Mouse (Mus musculus): ENCODE data around the gene Hoxb2.

Gene Hoxb2

DNA sequence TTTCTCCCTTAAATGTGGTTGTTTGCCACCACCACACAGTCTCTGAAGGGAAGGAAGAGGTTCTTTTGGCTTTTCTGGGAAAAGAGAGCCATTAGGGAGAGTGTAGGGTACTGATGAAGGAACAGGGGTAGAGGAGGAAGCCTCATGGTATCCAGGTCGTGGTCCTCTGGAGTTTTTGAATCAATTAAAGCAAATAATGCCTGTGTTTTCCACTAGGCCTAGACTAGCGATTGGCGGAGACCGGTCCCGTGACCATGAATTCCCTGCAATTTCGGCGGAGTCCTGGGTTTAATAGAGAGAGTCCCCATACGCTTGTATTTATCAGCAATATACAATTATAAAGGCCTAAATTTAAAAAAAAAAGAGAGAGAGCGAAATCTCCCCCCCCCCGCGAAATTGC lies 987 bp downstream of the Hoxb2 start:
- DNase-seq (ENCODE audit: low read depth, low spot score), result no peak

DNA sequence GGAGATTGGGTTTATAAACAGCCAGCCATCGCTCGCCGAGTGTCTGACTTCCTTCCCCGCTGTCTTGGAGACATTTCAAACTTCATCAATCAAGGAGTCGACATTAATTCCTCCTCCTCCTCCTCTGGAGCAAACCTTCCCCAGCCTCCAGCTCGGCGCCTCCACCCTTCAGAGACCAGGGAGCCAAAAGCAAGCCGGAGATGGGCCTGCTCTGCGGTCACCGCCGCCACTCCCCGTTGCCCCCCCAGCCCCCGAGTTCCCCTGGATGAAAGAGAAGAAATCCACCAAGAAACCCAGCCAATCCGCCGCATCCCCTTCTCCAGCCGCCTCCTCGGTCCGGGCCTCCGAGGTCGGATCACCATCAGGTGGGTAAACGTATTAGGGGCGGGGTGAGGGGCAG lies 1.5 kb downstream of the Hoxb2 start:
- no peak for DNase-seq (ENCODE audit: low read depth, low spot score)

DNA sequence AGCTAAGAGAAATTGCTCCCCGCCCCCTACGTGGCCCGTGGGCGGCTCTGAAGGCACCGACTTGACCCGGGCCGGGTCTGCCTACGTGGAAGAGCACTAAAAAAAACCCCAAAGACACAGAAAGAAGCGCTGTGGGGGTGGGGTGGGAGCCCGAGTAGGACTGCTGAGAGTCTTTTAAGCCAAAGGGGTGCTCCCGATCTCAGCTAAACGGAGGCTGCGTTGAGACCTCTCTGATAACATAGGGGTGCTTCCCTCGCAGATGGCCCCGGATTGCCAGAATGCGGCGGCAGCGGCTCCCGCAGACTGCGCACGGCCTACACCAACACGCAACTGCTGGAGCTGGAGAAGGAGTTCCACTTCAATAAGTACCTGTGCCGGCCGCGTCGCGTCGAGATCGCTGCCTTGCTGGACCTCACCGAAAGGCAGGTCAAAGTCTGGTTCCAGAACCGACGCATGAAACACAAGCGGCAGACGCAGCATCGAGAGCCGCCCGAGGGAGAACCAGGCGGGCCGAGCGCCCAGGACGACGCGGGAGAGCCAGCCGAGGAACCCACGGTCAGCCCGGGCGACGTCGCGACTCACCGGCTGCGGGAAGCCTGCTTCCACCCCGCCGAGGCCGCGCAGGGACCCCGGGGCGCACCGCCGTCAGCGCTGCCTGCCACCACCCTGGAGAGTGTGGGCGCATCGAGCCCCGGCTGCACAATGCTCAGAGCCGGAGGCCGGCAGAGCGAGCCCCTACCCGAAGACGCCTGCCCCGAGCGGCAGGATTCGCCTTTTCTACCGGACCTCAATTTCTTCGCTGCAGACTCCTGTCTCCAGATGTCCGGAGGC lies 2.6 kb downstream of the Hoxb2 start:
- no peak for DNase-seq (ENCODE audit: low read depth, low spot score)

DNA sequence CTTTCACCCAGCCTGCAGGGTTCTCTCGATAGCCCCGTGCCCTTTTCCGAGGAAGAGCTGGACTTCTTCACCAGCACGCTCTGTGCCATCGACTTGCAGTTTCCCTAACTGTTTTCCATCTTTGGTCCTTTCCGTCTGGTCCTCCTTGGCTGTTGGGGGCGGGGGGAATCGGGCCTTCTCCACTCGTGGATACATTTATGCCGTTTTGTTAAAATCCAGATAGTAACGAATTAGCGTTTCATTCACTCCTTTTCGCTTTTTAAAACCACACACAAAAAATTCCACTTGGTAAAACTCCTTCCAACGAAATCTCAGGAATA lies 3.2 kb downstream of the Hoxb2 start:
- no peak for DNase-seq (ENCODE audit: low read depth, low spot score)

DNA sequence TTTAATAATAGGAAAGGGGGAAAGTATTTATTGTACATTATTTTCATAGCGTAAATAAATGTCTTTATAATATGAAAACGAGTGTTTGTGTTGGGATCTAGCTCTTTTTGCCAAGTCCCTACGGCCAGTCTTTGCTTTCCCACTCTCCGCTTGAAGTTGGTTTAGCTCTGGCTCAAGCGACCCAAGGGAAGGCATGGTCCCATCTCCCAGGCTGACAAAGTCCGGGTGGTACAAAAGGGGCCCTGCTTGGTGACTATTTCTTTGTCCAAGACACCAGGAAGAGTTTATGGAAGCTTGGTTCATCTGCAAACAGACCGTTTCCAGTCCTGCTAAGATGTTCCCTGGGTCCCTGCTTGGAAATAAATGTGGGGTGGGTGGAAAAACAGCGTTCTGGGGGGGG lies 3.6 kb downstream of the Hoxb2 start:
- no peak for DNase-seq (ENCODE audit: low read depth, low spot score)

DNA sequence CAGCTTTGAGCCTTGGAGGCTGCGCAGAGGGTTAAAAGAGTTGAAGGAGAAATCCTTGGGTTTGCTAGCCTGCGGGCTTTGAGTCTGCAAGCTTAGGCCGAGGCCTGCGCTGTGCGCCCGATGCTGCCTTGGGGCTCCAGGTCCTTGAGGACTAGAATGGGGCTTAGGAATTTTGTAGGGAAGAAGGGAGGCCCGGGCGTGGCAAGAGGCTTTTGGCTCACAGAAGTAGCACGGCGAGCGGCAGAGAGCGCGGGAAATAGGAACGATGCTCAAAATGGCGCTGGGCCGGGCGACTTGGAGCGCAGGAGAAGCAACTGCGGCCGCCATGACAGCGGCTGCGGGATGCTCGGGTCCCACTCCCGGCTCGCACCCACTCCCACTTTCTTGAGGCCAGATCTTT lies 4.1 kb downstream of the Hoxb2 start:
- no peak for DNase-seq (ENCODE audit: low read depth, low spot score)

DNA sequence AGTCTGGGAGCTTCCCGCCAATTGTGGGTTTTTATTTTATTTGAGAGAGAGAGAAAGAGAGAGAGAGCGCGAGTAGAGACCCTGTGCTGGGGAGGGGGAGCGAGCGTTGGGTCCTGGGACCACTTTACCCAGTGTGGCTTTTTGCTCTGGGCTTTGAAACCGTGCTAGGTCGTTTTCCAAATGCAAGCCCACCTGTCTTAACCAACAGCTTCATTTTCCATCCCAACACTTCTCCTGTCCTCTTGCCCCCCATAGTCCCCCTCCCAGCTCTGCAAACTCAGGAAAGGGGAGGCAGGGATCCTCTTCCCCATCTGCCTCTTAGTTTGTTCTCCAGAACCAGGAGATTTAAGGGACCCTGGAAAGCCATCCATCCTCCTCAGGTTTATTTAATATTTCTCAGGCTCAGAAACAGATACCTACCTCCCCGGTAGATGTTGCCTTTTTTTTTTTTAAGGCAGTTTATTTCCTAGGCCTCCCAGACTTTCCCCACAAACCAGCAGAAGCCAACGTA lies 4.5 kb downstream of the Hoxb2 start:
- DNase-seq (ENCODE audit: low read depth, low spot score), result no peak

DNA sequence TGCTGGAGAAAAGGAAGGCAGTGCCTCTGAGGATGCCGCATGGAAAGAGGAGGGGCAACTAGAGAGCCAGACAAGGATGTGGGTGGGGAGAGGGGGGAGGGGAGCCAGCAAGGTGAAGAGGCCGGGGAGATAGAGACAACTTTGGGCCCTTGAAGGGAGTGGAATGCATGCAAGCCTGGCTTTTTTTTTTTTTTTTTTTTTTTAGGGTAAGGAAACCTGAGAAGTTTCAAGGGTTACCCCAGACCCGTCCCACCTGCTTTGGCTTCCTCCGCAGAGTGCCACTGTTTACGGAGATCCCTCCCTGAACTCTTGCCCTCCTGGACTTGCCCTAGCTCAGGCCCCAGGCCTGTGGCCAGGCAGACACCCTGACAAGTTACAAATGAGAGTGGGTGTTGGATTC lies 13.5 kb downstream of the Hoxb2 start:
- no peak for DNase-seq (ENCODE audit: low read depth, low spot score)

DNA sequence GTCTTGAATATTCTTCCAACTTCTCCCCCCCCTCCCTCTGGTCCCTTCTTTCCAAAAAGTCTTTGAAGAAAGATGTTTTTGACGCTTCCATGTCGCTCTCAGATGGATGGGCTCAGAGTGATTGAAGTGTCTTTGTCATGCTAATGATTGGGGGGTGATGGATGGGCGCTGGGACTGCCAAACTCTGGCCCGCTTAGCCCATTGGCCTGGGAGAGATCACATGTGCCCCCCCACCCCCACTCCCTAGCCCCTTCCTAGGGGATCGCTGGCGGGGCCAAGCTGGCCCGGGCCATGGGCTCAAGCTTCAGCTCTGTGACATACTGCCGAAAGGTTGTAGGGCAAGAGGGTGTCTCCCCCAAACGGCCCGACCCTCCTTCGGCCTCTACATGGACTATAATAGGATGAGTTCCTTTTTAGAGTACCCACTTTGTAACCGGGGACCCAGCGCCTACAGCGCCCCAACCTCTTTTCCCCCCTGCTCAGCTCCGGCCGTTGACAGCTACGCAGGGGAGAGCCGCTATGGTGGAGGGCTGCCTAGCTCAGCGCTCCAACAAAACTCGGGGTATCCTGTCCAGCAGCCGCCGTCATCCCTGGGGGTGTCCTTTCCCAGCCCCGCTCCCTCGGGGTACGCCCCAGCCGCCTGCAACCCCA lies 15.2 kb downstream of the Hoxb2 start, which contains the start of gene Hoxb1:
Hoxb1 (plus strand) TSS at position 312 of the 651 bp plus-strand sequence.
- no peak for DNase-seq (ENCODE audit: low read depth, low spot score)

DNA sequence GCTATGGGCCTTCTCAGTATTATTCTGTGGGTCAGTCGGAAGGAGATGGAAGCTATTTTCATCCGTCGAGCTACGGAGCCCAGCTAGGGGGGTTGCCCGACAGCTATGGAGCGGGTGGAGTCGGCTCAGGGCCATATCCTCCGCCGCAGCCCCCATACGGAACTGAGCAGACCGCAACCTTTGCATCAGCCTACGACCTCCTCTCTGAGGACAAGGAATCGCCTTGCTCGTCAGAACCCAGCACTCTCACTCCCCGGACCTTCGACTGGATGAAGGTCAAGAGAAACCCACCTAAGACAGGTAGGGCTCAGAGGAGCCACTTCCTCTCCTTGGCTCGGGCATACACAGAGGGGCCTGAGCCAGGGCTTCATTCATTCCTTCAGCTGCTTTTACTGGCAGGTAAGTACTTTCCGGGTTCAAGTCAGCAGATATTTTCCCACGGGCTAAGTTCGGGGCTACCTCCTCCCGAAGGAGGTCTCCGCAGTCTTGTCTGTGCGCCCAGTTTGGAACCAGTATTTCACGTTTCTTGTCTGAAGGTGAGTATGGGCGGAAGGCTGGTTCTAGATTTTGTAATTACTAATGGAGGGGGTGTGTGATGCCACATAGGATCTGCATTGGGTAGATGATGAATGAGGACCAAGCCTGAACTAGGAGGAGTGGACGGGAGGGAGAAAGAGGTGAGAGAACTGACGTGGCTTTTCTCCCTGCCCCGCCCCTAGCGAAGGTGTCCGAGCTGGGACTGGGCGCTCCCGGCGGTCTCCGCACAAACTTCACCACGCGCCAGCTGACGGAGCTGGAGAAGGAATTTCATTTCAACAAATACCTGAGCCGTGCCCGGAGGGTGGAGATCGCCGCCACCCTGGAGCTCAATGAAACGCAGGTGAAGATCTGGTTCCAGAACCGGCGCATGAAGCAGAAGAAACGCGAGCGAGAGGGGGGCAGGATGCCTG lies 16.0 kb downstream of the Hoxb2 start:
- no peak for DNase-seq (ENCODE audit: low read depth, low spot score)

DNA sequence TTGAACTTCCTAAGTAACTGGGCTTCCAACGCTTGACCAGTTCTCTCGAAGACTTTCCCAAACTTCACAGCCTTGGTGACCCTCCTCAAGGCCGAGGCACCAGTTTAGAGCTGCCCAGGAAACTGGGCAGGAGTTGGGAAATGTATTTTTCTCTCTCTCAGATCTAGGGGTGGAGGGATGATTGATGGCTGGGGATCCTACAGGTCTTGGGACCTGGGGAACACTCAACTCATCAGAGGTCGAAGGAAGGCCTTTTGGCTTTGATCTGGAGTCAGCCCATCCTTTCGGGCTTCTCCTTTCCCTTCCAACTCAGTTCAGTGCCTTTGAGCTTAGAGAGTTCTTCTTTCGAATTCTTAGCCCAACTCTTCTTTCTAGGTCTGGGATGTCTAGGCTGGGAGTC lies 16.8 kb downstream of the Hoxb2 start:
- DNase-seq (ENCODE audit: low read depth, low spot score), result no peak

DNA sequence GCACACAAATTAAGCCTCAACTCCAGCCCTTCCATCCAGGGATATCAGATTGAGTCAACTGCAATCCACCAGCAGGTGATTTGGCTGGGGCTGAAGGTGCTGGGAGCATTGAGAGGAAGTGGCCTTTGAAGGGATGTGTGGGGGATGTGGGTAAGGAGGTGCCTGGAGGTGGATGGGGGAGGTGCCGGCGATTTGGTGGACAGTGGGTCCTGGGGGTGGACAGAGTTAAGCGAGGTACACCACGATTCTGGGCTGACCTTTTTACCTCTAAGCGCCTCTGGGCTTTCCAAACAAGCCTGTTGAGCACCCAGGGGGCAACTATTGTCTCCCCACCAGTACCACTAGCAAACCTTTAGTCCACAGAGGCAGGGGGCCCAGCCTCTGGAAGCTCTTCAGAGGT lies 18.4 kb downstream of the Hoxb2 start:
- DNase-seq (ENCODE audit: low read depth, low spot score), result no peak

DNA sequence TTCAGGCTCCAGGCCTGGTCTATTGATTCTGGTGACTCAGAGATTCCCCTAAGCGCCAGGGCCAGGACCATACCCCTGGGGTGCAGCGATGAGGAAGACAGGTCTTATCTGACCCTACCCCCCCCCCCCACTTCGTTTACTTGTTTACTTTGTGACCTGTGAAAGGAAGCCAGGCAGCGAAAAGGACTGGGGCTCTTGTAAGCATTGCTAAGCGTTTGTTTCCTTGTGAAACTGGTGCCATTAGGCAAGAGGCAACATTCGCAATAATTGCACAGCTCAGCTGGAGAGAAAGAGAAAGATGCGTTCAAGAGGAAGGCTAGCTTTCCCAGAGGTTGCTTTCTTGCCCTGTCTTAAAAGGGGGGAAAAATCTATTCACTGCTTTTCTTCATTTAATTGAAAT lies 18.8 kb downstream of the Hoxb2 start:
- no peak for DNase-seq (ENCODE audit: low read depth, low spot score)

DNA sequence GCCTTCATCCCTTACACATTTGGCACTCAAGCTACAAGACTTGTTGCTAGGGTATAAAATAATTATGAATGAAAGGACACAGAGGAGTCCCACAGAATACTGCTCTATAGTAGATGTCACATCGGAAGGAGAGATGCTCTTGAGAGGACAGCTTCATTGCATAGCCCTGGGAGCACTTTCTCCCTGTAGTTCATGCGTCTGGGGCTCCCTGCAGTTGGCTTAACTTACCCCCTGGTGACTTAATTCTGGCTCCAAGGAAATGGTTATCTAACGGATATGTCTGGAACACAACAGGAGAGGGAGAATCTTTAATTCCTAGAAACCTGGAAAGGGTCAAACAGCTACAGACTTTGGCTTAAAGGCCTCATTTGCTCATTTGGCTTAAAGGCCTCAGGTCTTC lies 21.4 kb downstream of the Hoxb2 start:
- no peak for DNase-seq (ENCODE audit: low read depth, low spot score)

DNA sequence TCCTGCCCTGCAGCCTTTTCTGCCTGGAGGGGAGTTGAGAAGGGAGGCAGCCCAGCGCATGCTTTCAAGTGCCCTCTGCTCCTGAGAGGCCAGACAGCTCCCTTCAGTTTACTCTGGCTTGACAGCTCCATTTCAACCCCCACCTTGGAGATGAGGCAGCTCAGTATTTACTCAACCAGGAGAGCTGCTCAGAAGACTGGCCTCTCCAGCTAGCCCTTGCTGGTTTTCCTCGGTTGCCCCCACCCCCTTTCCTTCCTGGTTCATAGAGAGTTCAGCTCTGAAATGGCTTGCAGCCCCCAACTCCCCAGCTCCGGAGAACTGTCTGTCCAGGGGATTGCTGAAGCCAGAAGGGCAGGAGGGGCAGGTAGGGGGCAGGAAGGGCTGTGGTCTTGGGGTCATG lies 22.2 kb downstream of the Hoxb2 start:
- DNase-seq (ENCODE audit: low read depth, low spot score), result no peak

DNA sequence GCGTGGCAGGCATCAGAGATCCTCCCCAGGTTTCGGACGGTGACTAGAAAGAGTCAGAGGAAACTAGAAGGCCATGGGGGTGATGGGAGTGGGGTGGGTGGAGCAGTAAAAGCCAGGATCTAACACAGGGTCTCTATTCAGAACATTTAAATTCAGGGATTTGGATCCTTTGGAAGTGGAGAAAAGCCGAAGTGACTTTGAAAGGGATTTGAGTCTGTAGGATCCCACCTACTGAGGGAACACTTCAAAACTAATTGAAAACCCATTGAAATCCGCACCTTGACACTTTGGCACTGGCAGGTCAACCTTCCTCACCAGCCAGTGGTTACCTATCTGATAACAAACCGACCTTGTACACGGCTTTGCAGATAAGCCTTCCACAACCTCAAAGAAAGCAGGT lies 24.5 kb downstream of the Hoxb2 start:
- no peak for DNase-seq (ENCODE audit: low read depth, low spot score)

DNA sequence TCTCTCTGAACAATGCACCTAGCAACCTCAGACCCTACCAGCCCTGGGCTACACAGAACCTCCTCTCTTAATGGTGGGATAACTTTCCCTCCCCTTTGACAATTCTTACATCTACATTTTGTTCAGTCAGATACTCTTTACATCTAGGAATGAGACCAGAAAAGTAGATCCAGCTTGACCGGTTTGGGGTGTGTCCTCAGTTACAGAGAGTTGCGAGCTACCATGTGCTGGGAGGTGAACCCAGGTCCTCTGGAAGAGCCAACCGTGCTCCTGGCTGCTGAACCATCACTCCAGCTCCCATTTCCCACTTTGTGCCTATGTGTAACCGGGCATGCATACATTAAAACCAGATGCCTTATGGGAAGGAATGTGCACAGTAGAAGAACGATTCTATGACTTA lies 33.1 kb downstream of the Hoxb2 start:
- no peak for DNase-seq (ENCODE audit: low read depth, low spot score)

DNA sequence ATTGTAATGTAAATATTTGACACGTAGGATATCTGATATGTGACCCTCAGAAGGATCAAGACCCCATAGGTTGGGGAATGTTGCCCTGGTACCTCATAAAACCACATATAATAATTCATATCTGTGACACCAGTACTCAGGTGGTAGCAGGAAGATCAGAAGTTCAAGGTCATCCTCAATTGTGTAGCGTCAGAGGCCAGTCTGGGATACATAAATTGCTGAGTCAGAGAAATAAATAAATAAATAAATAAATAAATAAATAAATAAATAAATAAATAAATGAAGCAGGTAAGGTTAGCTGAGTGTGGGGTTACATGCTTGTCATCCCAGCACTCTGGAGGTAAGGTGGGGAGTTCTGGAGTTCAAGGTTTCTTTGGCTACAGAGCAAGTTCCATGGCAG lies 37.3 kb downstream of the Hoxb2 start:
- DNase-seq (ENCODE audit: low read depth, low spot score), result no peak

DNA sequence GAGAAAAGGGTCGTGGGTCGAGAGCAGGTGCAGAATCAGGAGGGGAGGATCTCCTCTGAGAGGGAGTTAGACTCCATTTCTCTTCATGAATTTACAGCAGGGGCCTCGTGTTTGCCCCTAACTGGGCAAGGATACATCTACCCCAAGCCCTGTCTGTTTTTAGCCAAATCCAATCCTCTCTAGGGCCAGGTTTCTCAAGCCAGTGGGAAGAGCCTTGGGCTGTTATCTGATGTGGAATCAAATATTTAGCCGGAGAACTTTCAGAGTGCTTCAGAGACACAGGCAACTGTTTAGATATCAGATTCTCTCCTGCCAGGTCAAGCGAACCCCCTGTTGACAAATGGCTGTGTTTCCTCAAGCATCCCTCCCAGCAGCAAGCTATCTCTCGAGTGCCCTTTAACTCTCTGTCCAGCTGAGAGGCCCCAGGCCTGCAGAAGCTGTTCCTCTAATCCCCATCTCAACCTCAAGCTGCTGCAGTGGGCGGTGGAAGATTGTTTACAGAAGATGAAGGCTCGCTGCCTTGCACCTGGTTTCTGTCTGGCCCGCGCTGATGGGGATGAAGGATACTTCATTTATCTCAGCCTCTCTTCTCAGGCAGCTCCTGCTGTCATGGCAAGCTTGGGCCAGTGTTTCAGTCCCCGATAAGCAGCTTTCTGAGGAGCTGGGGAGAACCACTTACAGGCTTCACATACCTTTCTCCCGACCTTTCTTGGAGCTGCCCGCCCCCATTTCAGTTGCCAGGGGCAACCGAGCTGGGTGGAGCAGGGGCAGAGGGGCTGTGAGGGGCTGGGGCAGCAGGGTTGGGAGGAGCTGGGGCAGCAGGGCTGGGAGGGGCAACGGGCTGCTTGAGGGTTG lies 46.7 kb downstream of the Hoxb2 start:
- no peak for DNase-seq (ENCODE audit: low read depth, low spot score)

DNA sequence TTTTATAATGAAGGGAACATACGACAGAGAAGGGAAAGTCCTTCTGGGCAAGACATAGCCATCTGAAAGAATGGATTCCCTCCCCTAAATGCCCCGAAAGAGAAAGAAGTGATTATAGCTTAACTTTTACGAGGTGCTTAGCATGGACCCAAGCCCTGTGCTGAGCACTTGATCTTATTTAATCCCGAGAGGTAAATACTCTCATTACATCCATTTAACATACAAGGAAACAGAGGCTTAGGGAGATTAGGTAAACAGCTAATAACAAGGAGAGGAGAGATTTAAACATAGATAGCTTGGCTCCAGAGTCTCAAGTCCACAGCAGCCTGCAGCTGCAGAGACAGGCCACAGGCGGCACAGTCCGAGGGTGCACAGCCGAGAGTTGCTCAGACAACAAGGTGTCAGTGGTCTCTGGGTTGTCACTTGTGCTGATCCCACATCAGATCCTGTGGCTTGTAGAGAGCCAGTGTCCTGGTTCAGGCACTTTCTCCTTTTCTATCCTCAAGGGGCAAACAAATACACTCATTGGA lies 47.5 kb downstream of the Hoxb2 start:
- no peak for DNase-seq (ENCODE audit: low read depth, low spot score)

DNA sequence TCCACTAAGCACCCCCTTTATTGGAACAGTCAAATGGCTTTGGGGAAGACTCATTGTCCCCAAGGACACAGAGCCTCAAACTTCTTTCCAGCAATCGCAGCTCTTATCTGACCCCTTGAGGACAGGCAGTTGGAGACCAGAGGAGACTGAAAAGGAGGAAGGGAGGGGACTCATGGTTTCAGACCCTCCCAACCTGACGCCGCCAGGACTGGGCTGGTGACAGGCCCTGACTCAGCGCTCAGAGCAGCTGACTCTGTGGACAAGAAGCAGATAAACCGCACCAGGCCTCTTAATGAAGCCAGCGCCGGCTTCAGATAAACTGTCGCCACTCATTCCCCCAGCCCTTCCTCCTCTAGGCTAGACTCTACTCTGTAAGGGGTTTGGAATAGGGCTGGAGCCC lies 49.6 kb downstream of the Hoxb2 start:
- DNase-seq (ENCODE audit: low read depth, low spot score), result no peak
